Mouse (Mus musculus) subcutaneous adipose tissue, adult 2 months (tissue): Measurements from ENCODE around the gene D330045A20Rik. TPM values are rescaled to one million over a fixed set of nuclear protein-coding genes. Genes with fewer than 3 reads are reported as not detected.

Source experiments
- polyA plus RNA-seq: library from polyadenylated mRNA; depleted of rRNA; stranded (reverse); fragments of >200 nt; gene quantifications from 2 replicates; pipeline ENCODE4 v1.2.3, GENCODE M21; 2012; ENCODE audit warnings: low replicate concordance; rRNA removed

Gene D330045A20Rik
- 0.69 TPM in 1 of 2 replicates, not detected in the other for polyA plus RNA-seq

DNA sequence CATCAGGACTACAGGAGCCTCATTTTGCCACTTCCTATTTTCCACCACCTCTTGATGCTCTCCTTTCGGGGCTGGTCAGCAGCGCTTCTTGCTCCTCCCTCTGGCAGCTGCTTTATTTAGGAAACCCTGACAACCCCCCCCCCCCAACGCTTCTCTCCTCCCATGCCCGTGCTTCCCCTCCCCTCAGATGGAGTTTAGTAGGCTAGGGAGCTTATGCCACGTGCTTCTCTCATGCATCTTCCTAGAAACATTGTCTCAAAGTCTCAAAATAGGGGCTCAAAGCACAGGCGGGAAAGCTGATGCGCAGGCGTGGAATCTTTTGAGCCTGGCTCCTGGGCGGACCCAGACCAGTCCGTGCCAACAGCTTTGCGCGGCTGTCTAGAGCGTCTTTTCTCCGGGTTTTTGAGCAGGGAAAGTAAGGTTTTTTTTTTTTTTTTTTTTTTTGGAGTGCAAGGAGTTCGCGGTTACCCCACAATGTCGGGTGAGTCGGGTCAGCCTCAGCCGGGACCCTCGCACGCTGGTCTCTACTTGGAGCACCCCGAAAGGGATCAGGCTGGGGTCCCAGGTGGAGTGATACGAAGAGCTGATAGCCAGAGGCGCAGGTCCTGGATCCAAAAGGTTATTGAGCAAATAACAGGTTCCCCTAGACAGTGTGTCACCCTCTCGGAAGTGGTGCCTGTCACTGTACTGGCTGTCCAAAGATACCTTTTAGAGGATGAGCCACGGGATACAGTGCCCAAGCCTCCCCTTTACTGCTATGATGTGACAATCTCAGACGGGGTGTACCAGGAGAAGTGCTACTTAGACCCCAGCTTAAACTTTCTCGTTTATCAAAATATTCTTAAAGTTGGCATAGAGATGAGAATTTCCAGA lies at the start of gene D330045A20Rik:
Gene D330045A20Rik (plus strand): TSS at position 346 of the 873 bp plus-strand sequence.

DNA sequence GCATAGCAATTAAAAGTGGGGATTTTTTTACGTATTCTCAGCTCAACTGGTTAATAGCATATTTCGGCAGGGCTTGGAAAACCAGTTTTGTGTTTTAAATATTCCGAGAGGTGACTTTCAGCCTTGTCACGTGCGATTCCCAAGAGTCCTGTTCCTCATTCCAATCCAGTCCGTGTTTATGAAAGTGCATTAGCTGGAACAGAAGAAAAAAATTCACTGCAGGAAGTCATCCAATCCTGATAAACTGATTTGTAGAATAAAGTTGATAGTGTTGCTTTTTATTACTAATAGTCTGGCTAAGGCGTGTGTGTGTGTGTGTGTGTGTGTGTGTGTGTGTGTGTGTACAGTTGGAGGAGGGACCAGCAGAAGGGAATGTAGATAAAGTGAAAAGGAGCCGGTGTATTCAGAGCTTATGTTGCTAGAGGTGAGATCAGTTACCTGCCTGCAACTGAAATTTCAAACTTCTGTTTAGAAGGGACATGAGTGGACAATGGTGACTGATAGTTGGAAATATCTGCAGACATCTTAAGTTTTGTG lies 82.8 kb downstream of the D330045A20Rik start, which contains the start of gene Rnf128:
Gene Rnf128 (plus strand): TSS at position 392 of the 537 bp plus-strand sequence.

Other genes with a start within 250 kb of the D330045A20Rik start
- gene Trap1a, start 146.7 kb upstream of the D330045A20Rik start, polyA plus RNA-seq = not detected in 2 replicates
- 0.23 and 20.3 TPM in 2 replicates for gene Rnf128, start 82.9 kb downstream of the D330045A20Rik start, polyA plus RNA-seq
- gene Tbc1d8b, start 204.6 kb downstream of the D330045A20Rik start, polyA plus RNA-seq = 1.5 and 2.8 TPM in 2 replicates
- gene Gm15013, start 234.1 kb downstream of the D330045A20Rik start, polyA plus RNA-seq = not detected in 2 replicates